Comparison of ENCODE assay signal across 18 mouse cellular contexts in the genomic region with DNA sequence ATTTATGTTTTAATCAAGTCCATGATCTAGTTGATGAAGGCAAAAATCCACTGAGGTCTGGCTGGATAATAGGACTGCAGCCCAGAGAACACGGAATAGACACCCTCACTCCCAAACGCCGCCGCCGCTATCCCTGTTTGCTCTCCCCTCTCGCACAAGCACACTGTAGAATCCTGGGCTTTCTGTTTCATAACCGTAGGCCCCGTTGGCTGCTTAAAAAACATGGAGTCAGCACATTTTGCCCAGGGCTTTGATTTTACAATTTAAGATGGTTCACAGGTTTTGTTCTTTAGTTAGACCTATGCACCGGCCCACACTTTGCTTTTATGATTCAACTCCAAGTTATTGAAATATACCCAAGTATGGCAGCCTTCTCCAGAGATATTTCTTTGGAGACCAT.
DNase-seq lines count a peak whose midpoint lies in the region; ATAC-seq and TF ChIP-seq lines count a peak whose summit lies in the region.
"Had no signal": no experiment of that assay in that cellular context is flagged by ENCODE, and none has a peak within 500 bp of the region (broad histone marks: within the 10 kb centered on the region; RNA-seq: fewer than 3 reads in every experiment).

No protein-coding gene starts in this region.

- H3K4me3 ChIP-seq in forebrain, embryonic 13.5 days = no peak overlapping the region
- H3K4me3 ChIP-seq in forebrain, embryonic 14.5 days (ENCODE audit: low read depth, low read length) = no peak overlapping the region
- H3K4me3 ChIP-seq in hindbrain, embryonic 15.5 days = no peak overlapping the region
- H3K4me3 ChIP-seq in hindbrain, postnatal 0 days (ENCODE audit: low read length) = no peak overlapping the region
- no peak overlapping the region for H3K4me3 ChIP-seq in midbrain, embryonic 14.5 days (replicated peaks; ENCODE audit: low read depth, low read length)
- no peak overlapping the region for H3K4me3 ChIP-seq in midbrain, embryonic 13.5 days (replicated peaks)
- H3K4me3 ChIP-seq: embryonic facial prominence, embryonic 12.5 days; forebrain, embryonic 15.5 days; heart, embryonic 10.5 days had no signal

- H3K9ac ChIP-seq in forebrain, embryonic 13.5 days = no peak overlapping the region
- no peak overlapping the region for H3K9ac ChIP-seq in forebrain, embryonic 14.5 days (ENCODE audit: low read length)
- no peak overlapping the region for H3K9ac ChIP-seq in hindbrain, embryonic 15.5 days
- no peak overlapping the region for H3K9ac ChIP-seq in hindbrain, postnatal 0 days (replicated peaks; ENCODE audit: low read length)
- no peak overlapping the region for H3K9ac ChIP-seq in midbrain, embryonic 14.5 days (replicated peaks; ENCODE audit: low read length)
- H3K9ac ChIP-seq in midbrain, embryonic 13.5 days (replicated peaks) = no peak overlapping the region
- H3K9ac ChIP-seq: embryonic facial prominence, embryonic 12.5 days; forebrain, embryonic 15.5 days had no signal

- H3K4me2 ChIP-seq in forebrain, embryonic 13.5 days = 0 out of 2 replicates have a peak overlapping the region, but pooled peaks have one; percentile 14
- H3K4me2 ChIP-seq in forebrain, embryonic 14.5 days (ENCODE audit: low read length) = no peak overlapping the region
- H3K4me2 ChIP-seq in hindbrain, embryonic 15.5 days = peak overlapping the region; percentile 17; the same call in 1 of the 2 replicates
- no peak overlapping the region for H3K4me2 ChIP-seq in hindbrain, postnatal 0 days (ENCODE audit: low read depth, low read length)
- H3K4me2 ChIP-seq in midbrain, embryonic 14.5 days (ENCODE audit: low read length) = no peak overlapping the region
- no peak overlapping the region for H3K4me2 ChIP-seq in midbrain, embryonic 13.5 days (replicated peaks)
- H3K4me2 ChIP-seq: embryonic facial prominence, embryonic 12.5 days; forebrain, embryonic 15.5 days had no signal

- WGBS in forebrain, embryonic 13.5 days = 35% methylated on average over 9 of the region's 9 CpGs
- WGBS in forebrain, embryonic 14.5 days = 43% methylated on average over 9 of the region's 9 CpGs
- WGBS in hindbrain, embryonic 15.5 days = 67% methylated on average over 9 of the region's 9 CpGs
- 75% methylated on average over 9 of the region's 9 CpGs for WGBS in hindbrain, postnatal 0 days
- 55% methylated on average over 9 of the region's 9 CpGs for WGBS in midbrain, embryonic 14.5 days
- WGBS in midbrain, embryonic 13.5 days = 58% methylated on average over 9 of the region's 9 CpGs

- no peak for ATAC-seq in forebrain, embryonic 13.5 days
- no peak for ATAC-seq in forebrain, embryonic 14.5 days
- no peak for ATAC-seq in hindbrain, embryonic 15.5 days (ENCODE audit: low FRiP score, low read depth)
- ATAC-seq in hindbrain, postnatal 0 days = no peak
- ATAC-seq in midbrain, embryonic 14.5 days (ENCODE audit: low FRiP score, low TSS enrichment) = no peak
- ATAC-seq in midbrain, embryonic 13.5 days = no peak
- ATAC-seq: forebrain, embryonic 15.5 days; intestine, embryonic 16.5 days had no signal

- no peak for TF ChIP-seq CTCF in hindbrain, postnatal 0 days (IDR thresholded peaks at IDR 0.05; ENCODE audit: low read depth)

- no peak for DNase-seq in forebrain, embryonic 14.5 days (ENCODE audit: low spot score)
- no peak for DNase-seq in hindbrain, postnatal 0 days (ENCODE audit: low spot score)
- peak; percentile 46 for DNase-seq in midbrain, embryonic 14.5 days
- no peak for DNase-seq in lung, postnatal 10 days
- DNase-seq: adrenal gland, adult 2 months; adrenal gland, postnatal 25 days; cerebellum, adult 2 months; cerebellum, postnatal 10 days; embryo, embryonic 11 days; gastrocnemius, postnatal 36 days; heart, adult 18-20 months had no signal

- H3K9me3 ChIP-seq in forebrain, embryonic 13.5 days (replicated peaks) = no peaks in the 10 kb centered on the region
- no peaks in the 10 kb centered on the region for H3K9me3 ChIP-seq in forebrain, embryonic 14.5 days (replicated peaks; ENCODE audit: control insufficient read depth, low read length)
- H3K9me3 ChIP-seq in hindbrain, embryonic 15.5 days = no peaks in the 10 kb centered on the region
- H3K9me3 ChIP-seq in hindbrain, postnatal 0 days (ENCODE audit: low read length) = no peaks in the 10 kb centered on the region
- no peaks in the 10 kb centered on the region for H3K9me3 ChIP-seq in midbrain, embryonic 14.5 days (ENCODE audit: control insufficient read depth, low read length)
- no peaks in the 10 kb centered on the region for H3K9me3 ChIP-seq in midbrain, embryonic 13.5 days
- H3K9me3 ChIP-seq: embryonic facial prominence, embryonic 12.5 days; forebrain, embryonic 15.5 days; heart, embryonic 10.5 days had no signal

- H3K36me3 ChIP-seq in forebrain, embryonic 13.5 days (ENCODE audit: poor library complexity, severe bottlenecking) = no peaks in the 10 kb centered on the region
- H3K36me3 ChIP-seq in forebrain, embryonic 14.5 days (ENCODE audit: control insufficient read depth, insufficient read depth, low read length) = no peaks in the 10 kb centered on the region
- no peaks in the 10 kb centered on the region for H3K36me3 ChIP-seq in hindbrain, embryonic 15.5 days
- H3K36me3 ChIP-seq in hindbrain, postnatal 0 days (ENCODE audit: insufficient read depth, low read length) = no peaks in the 10 kb centered on the region
- H3K36me3 ChIP-seq in midbrain, embryonic 14.5 days (ENCODE audit: control insufficient read depth, insufficient read depth, low read length) = no peaks in the 10 kb centered on the region
- no peaks in the 10 kb centered on the region for H3K36me3 ChIP-seq in midbrain, embryonic 13.5 days
- H3K36me3 ChIP-seq: embryonic facial prominence, embryonic 12.5 days; forebrain, embryonic 15.5 days; heart, embryonic 10.5 days had no signal

- no peak overlapping the region for H3K27ac ChIP-seq in forebrain, embryonic 13.5 days
- no peak overlapping the region for H3K27ac ChIP-seq in forebrain, embryonic 14.5 days (ENCODE audit: low read depth, low read length)
- H3K27ac ChIP-seq in hindbrain, embryonic 15.5 days (replicated peaks) = no peak overlapping the region; the same call in 1 of the 2 replicates
- H3K27ac ChIP-seq in hindbrain, postnatal 0 days = no peak overlapping the region
- H3K27ac ChIP-seq in midbrain, embryonic 14.5 days (replicated peaks; ENCODE audit: low read depth, low read length) = peak overlapping the region; percentile 52; the same call in 1 of the 2 replicates
- no peak overlapping the region for H3K27ac ChIP-seq in midbrain, embryonic 13.5 days
- H3K27ac ChIP-seq: embryonic facial prominence, embryonic 12.5 days had no signal

- H3K4me1 ChIP-seq in forebrain, embryonic 13.5 days = peaks cover 54% of the 10 kb centered on the region
- H3K4me1 ChIP-seq in forebrain, embryonic 14.5 days (ENCODE audit: control insufficient read depth, insufficient read depth, low read length) = peaks cover 24% of the 10 kb centered on the region; the same call in 1 of the 2 replicates
- H3K4me1 ChIP-seq in hindbrain, embryonic 15.5 days (replicated peaks) = peaks cover 27% of the 10 kb centered on the region
- peaks cover 2% of the 10 kb centered on the region; the same call in 1 of the 2 replicates for H3K4me1 ChIP-seq in hindbrain, postnatal 0 days (ENCODE audit: insufficient read depth, low read length)
- H3K4me1 ChIP-seq in midbrain, embryonic 14.5 days (ENCODE audit: control insufficient read depth, insufficient read depth, low read length) = peaks cover 33% of the 10 kb centered on the region
- peaks cover 43% of the 10 kb centered on the region for H3K4me1 ChIP-seq in midbrain, embryonic 13.5 days (replicated peaks)
- H3K4me1 ChIP-seq: embryonic facial prominence, embryonic 12.5 days; heart, embryonic 10.5 days had no signal

- no peaks in the 10 kb centered on the region for H3K27me3 ChIP-seq in forebrain, embryonic 13.5 days
- H3K27me3 ChIP-seq in forebrain, embryonic 14.5 days (replicated peaks; ENCODE audit: control insufficient read depth, insufficient read depth, low read length) = no peaks in the 10 kb centered on the region
- H3K27me3 ChIP-seq in hindbrain, embryonic 15.5 days = no peaks in the 10 kb centered on the region
- no peaks in the 10 kb centered on the region for H3K27me3 ChIP-seq in hindbrain, postnatal 0 days (ENCODE audit: insufficient read depth, low read length)
- H3K27me3 ChIP-seq in midbrain, embryonic 14.5 days (ENCODE audit: control insufficient read depth, insufficient read depth, low read length) = no peaks in the 10 kb centered on the region
- H3K27me3 ChIP-seq in midbrain, embryonic 13.5 days = no peaks in the 10 kb centered on the region
- H3K27me3 ChIP-seq: embryonic facial prominence, embryonic 12.5 days; forebrain, embryonic 15.5 days had no signal

Comparison
In these comparisons a context has a peak if more than half of its experiments do, and no peak if none do; other contexts are left out.
1. H3K4me2 ChIP-seq: peak in forebrain, embryonic 13.5 days (single experiment) and hindbrain, embryonic 15.5 days (single experiment); none in forebrain, embryonic 14.5 days (single experiment), hindbrain, postnatal 0 days (single experiment), midbrain, embryonic 14.5 days (single experiment) and midbrain, embryonic 13.5 days (single experiment).